Mouse (Mus musculus) embryonic fibroblast, embryonic 13.5 days (primary cell): Measurements from ENCODE around the gene Clcn6.

Experiments used
- CTCF ChIP-seq: IDR thresholded peaks from 2 replicates; pipeline ENCODE4 v1.5.1; 2011; ENCODE audit warnings: mild to moderate bottlenecking, control low read depth, low read length, moderate library complexity, borderline replicate concordance; ENCODE audit not compliant: insufficient read depth
- POLR2A ChIP-seq: IDR thresholded peaks from 2 replicates; pipeline ENCODE4 v1.6.1; 2011; ENCODE audit warnings: low read depth, mild to moderate bottlenecking, control low read depth, low read length, moderate library complexity

- TF ChIP-seq CTCF, result no peak
- TF ChIP-seq POLR2A, result no peak
These were observed 29.0 kb downstream of the Clcn6 start for GRCm38 (mm10) chr4:148009641-148010040.
